Mouse (Mus musculus) neural tube, embryonic 14.5 days (tissue): ENCODE measurements around the gene Ccdc163. TPM values are rescaled to one million over a fixed set of nuclear protein-coding genes. Genes with fewer than 3 reads are reported as not detected.

Experiments
- ATAC-seq: fragments of 200-750 bp; cut with Nextera tagmentation; 2 replicates; pipeline ENCODE4 v1.8.0; 2017; ENCODE audit warnings: low read depth, mild to moderate bottlenecking, moderate TSS enrichment, moderate library complexity
- H3K27ac ChIP-seq: fragments of 300-500 bp; sonication (generic); 2 replicates; pipeline ENCODE4 v1.5.1; 2014; ENCODE audit warnings: low read depth, mild to moderate bottlenecking, control low read depth, low read length, moderate library complexity, mixed read lengths
- H3K27me3 ChIP-seq: fragments of 300-500 bp; sonication (generic); 2 replicates; pipeline ENCODE4 v1.6.1; 2014; ENCODE audit warnings: low read length; ENCODE audit not compliant: control insufficient read depth, insufficient read depth
- H3K36me3 ChIP-seq: fragments of 300-500 bp; sonication (generic); 2 replicates; pipeline ENCODE4 v1.6.1; 2014; ENCODE audit warnings: low read length, mixed read lengths; ENCODE audit not compliant: control insufficient read depth, insufficient read depth
- H3K4me1 ChIP-seq: fragments of 300-500 bp; sonication (generic); 2 replicates; pipeline ENCODE4 v1.6.1; 2014; ENCODE audit warnings: low read length; ENCODE audit not compliant: control insufficient read depth, insufficient read depth
- H3K4me2 ChIP-seq: fragments of 300-500 bp; sonication (generic); 2 replicates; pipeline ENCODE4 v1.6.1; 2014; ENCODE audit warnings: mild to moderate bottlenecking, low read depth, low read length, control low read depth
- H3K4me3 ChIP-seq: fragments of 300-500 bp; sonication (generic); 2 replicates; pipeline ENCODE4 v1.5.1; 2014; ENCODE audit warnings: low read depth, low read length, control low read depth, mixed read lengths
- H3K9ac ChIP-seq: fragments of 300-500 bp; sonication (generic); replicated peaks from 2 replicates; pipeline ENCODE4 v1.6.1; 2014; ENCODE audit warnings: low read depth, mild to moderate bottlenecking, control low read depth, low read length, mixed read lengths
- H3K9me3 ChIP-seq: fragments of 300-500 bp; sonication (generic); 2 replicates; pipeline ENCODE4 v1.6.1; 2016; ENCODE audit warnings: low read length; ENCODE audit not compliant: control insufficient read depth
- WGBS: fragments of 180-500 bp; shearing (Covaris S2); extraction: QIAGEN DNeasy Blood & Tissue Kit; methylation state at CpG from one replicate; pipeline ENCODE4 v1.1.7; 2014; 5-methylcytosine and 5-hydroxymethylcytosine counted together
- polyA plus RNA-seq: library from polyadenylated mRNA; unstranded; fragments of >200 nt; fragmentation: Nextera tagmentation; extraction: Ambion mirVana; gene quantifications from 2 replicates; pipeline ENCODE4 v1.2.1, GENCODE M21; 2014

Ccdc163 gene
- polyA plus RNA-seq, 1 experiment from 2014 or later = 9.0 TPM

DNA sequence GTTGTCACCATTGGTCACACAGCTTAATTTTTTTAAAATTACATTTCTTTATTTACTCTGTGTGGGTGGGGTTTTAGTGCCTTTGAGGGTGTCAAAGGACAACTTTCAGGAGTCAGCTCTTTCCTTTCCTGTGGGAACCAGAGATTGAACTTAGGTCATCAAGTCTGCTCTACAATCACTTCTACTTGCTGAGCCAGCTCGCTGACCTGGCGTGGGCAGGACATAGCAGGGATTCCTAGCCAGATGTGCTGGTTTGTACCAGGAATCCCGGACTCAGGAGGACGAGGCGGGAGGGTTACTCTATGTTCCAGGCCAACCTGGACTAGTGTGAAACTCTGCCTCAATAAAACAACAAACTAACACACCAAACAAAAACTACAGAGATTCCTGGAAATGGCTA, 24.0 kb downstream of the Ccdc163 start:
- no peaks in the 10 kb centered on the region for H3K36me3 ChIP-seq
- no peak for ATAC-seq
- H3K27ac ChIP-seq = no peak overlapping the region
- H3K4me2 ChIP-seq = no peak overlapping the region
- no peaks in the 10 kb centered on the region for H3K9me3 ChIP-seq
- no peak overlapping the region for H3K9ac ChIP-seq
- no peak overlapping the region for H3K4me3 ChIP-seq
- H3K4me1 ChIP-seq = no peaks in the 10 kb centered on the region
- WGBS = 90% methylated on average over 5 of the region's 5 CpGs
- no peaks in the 10 kb centered on the region for H3K27me3 ChIP-seq

- Histone ChIP-seq H3K27ac (no peak overlapping the region), H3K9ac (no peak overlapping the region), H3K9me3 (no peaks in the 10 kb centered on the region), H3K4me2 (no peak overlapping the region), H3K27me3 (no peaks in the 10 kb centered on the region), H3K36me3 (no peaks in the 10 kb centered on the region), H3K4me3 (no peak overlapping the region), H3K4me1 (no peaks in the 10 kb centered on the region)
- ATAC-seq = no peak
- WGBS = 89% methylated on average over 2 of the region's 2 CpGs
These were observed 26.7 kb downstream of the Ccdc163 start for GRCm38 (mm10) chr4:116734996-116735395.

DNA sequence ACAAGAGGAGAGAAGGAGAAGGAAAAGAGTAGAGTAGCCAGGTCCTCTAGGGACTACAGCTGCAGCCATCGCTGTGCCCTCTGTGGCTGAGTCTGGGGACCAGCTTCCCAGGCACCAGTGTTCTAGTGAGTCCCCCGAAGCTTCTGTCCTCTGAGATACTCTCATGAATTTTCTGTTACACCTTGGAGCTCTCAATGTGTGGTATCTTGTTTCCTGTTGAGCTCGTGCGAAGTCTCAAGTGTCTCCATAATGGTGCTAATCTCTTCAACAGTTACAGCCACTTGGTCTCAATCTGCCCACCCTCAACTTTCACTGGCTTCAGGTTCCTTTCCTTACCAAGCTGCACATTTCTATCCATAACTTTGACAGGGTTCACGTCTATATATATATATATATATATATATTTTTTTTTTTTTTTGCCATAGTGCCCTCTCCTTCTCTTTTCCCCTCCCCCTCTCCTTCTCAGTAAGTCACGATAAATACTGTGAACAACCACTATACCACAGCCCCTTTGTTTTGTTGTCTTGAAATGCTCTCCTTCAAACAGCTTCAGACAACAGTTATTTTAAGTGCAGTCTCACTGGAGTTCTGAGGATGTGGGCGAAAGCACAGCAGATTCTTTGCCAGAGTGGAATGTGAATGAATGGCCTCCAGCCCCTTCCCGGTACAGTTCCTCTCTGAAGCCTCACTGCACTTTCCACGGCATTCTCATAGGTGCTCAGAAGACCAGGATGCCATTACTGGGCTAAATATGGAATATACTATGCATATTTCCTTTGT, 30.9 kb downstream of the Ccdc163 start:
- WGBS = 88% methylated on average over 9 of the region's 9 CpGs
- H3K9me3 ChIP-seq = no peaks in the 10 kb centered on the region
- H3K36me3 ChIP-seq = no peaks in the 10 kb centered on the region
- no peaks in the 10 kb centered on the region for H3K27me3 ChIP-seq
- ATAC-seq = no peak
- H3K27ac ChIP-seq = no peak overlapping the region
- H3K4me3 ChIP-seq = no peak overlapping the region
- no peak overlapping the region for H3K9ac ChIP-seq
- H3K4me1 ChIP-seq = no peaks in the 10 kb centered on the region
- no peak overlapping the region for H3K4me2 ChIP-seq

- Histone ChIP-seq H3K4me1 (no peaks in the 10 kb centered on the region), H3K36me3 (no peaks in the 10 kb centered on the region), H3K27me3 (no peaks in the 10 kb centered on the region), H3K9ac (no peak overlapping the region), H3K9me3 (no peaks in the 10 kb centered on the region), H3K4me2 (no peak overlapping the region), H3K27ac (no peak overlapping the region), H3K4me3 (no peak overlapping the region)
- ATAC-seq = no peak
- WGBS = 83% methylated on average over 2 of the region's 2 CpGs
These were observed 41.4 kb downstream of the Ccdc163 start for GRCm38 (mm10) chr4:116749750-116750149.

DNA sequence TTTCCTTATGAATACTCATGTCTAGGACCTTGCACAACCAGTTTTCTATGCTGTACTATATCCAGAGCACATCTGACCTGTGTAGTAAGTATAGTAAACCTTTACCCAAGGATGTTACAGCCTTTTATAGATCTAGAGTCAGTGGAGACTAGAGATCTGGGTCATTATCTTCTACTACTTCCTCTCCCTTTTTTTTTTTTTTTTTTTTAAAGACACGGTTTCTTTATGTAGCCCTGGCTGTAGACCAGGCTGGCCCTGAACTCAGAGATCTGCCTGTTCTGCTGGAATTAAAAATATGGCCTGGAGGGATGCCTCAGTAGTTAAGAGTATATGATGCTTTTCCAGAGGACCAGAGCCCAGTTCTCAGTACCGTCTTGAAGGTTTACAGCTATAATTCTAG, 53.6 kb downstream of the Ccdc163 start:
- Histone ChIP-seq H3K4me3 (no peak overlapping the region), H3K4me2 (no peak overlapping the region), H3K27me3 (no peaks in the 10 kb centered on the region), H3K36me3 (no peaks in the 10 kb centered on the region), H3K4me1 (no peaks in the 10 kb centered on the region), H3K27ac (no peak overlapping the region), H3K9me3 (no peaks in the 10 kb centered on the region), H3K9ac (no peak overlapping the region)
- 80% methylated on average over 2 of the region's 2 CpGs for WGBS
- no peak for ATAC-seq

DNA sequence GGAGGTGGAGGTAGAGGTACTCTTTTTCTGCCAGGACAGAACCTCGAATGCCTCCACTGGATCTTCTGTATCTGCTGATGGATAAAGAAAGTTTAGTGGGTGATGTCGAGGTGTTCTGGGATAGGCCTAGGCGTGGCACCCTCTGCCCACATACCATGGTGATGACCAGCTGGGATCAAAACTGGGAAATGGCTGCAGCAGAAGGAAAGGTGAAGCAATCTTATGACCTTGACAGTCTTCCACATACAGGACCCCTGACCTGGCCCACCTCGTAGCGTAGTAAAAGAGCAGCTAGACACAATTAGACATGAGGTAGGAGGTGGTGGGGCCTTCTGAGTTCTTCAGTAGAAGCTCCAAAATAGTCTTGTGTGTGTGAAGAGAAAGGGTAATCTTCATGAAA, 55.7 kb downstream of the Ccdc163 start:
- Histone ChIP-seq H3K36me3 (no peaks in the 10 kb centered on the region), H3K4me2 (no peak overlapping the region), H3K4me3 (no peak overlapping the region), H3K9me3 (no peaks in the 10 kb centered on the region), H3K9ac (no peak overlapping the region), H3K27me3 (no peaks in the 10 kb centered on the region), H3K27ac (no peak overlapping the region), H3K4me1 (no peaks in the 10 kb centered on the region)
- 93% methylated on average over 5 of the region's 5 CpGs for WGBS
- no peak for ATAC-seq

DNA sequence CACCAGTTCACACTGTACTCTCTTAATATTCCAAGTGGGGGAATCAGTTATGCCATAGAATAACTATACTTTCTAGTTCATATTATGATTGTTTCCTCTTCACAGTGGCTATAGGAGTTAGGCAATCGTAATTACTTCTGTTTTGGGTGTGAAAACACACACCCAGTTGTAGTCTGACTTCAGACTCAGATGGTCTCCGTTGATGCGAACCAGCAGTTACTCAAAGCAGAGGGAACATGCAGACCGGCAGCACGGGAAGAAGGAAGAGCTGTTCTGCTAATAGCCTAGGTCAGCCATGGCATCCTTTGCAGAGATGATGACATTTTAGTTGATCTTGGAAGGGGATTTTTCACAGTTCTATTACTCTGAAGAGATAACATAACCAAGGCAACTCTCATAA, 60.2 kb downstream of the Ccdc163 start:
- Histone ChIP-seq H3K9ac (no peak overlapping the region), H3K4me1 (no peaks in the 10 kb centered on the region), H3K4me3 (no peak overlapping the region), H3K27ac (no peak overlapping the region), H3K36me3 (no peaks in the 10 kb centered on the region), H3K27me3 (no peaks in the 10 kb centered on the region), H3K9me3 (no peaks in the 10 kb centered on the region), H3K4me2 (no peak overlapping the region)
- WGBS = 90% methylated on average over 5 of the region's 5 CpGs
- ATAC-seq = no peak

GRCm38 (mm10) chr4:116769060-116769459, 60.8 kb downstream of the Ccdc163 start:
- no peak overlapping the region for H3K4me3 ChIP-seq
- no peak for ATAC-seq
- no peaks in the 10 kb centered on the region for H3K27me3 ChIP-seq
- no peak overlapping the region for H3K4me2 ChIP-seq
- H3K36me3 ChIP-seq = no peaks in the 10 kb centered on the region
- no peaks in the 10 kb centered on the region for H3K4me1 ChIP-seq
- H3K9ac ChIP-seq = no peak overlapping the region
- H3K9me3 ChIP-seq = no peaks in the 10 kb centered on the region
- no peak overlapping the region for H3K27ac ChIP-seq

GRCm38 (mm10) chr4:116776391-116776790, 68.1 kb downstream of the Ccdc163 start:
- no peaks in the 10 kb centered on the region for H3K4me1 ChIP-seq
- H3K36me3 ChIP-seq = no peaks in the 10 kb centered on the region
- no peaks in the 10 kb centered on the region for H3K9me3 ChIP-seq
- WGBS = 93% methylated on average over 5 of the region's 5 CpGs
- no peak overlapping the region for H3K27ac ChIP-seq
- no peak overlapping the region for H3K9ac ChIP-seq
- H3K4me2 ChIP-seq = no peak overlapping the region
- no peaks in the 10 kb centered on the region for H3K27me3 ChIP-seq
- ATAC-seq = no peak
- H3K4me3 ChIP-seq = no peak overlapping the region
